Mouse (Mus musculus) neural tube, embryonic 11.5 days (tissue): ENCODE results near the gene Ces1d. TPM values are rescaled to one million over a fixed set of nuclear protein-coding genes. Genes with fewer than 3 reads are reported as not detected.
"Not testable (repeated sequence)": the region's sequence is repeated elsewhere in the genome, so short reads cannot be mapped to it uniquely, and the experiment has no call there.

Experiments
- ATAC-seq: fragments of 200-750 bp; cut with Nextera tagmentation; 2 replicates; pipeline ENCODE4 v1.8.0; 2017; ENCODE audit warnings: moderate number of reproducible peaks, mild to moderate bottlenecking, moderate TSS enrichment, moderate library complexity; ENCODE audit not compliant: insufficient read depth, low FRiP score, low TSS enrichment
- DNase-seq: peaks from one replicate; pipeline ENCODE4 v3.0.0-alpha.2; 2015; ENCODE audit warnings: low spot score
- H3K27ac ChIP-seq: fragments of 300-500 bp; sonication (generic); 2 replicates; pipeline ENCODE4 v1.5.1; 2014; ENCODE audit warnings: low read depth, mild to moderate bottlenecking, low read length
- H3K27me3 ChIP-seq: fragments of 300-500 bp; sonication (generic); 2 replicates; pipeline ENCODE4 v1.6.1; 2014; ENCODE audit warnings: mild to moderate bottlenecking, low read length, mixed read lengths; ENCODE audit not compliant: control insufficient read depth, insufficient read depth
- H3K36me3 ChIP-seq: fragments of 300-500 bp; sonication (generic); 2 replicates; pipeline ENCODE4 v1.6.1; 2014; ENCODE audit warnings: mild to moderate bottlenecking, low read length, moderate library complexity, mixed read lengths; ENCODE audit not compliant: control insufficient read depth, insufficient read depth
- H3K4me1 ChIP-seq: fragments of 300-500 bp; sonication (generic); 2 replicates; pipeline ENCODE4 v1.6.1; 2014; ENCODE audit warnings: low read length, mixed read lengths; ENCODE audit not compliant: control insufficient read depth, insufficient read depth
- H3K4me2 ChIP-seq: fragments of 300-500 bp; sonication (generic); 2 replicates; pipeline ENCODE4 v1.6.1; 2014; ENCODE audit warnings: low read depth, mild to moderate bottlenecking, moderate library complexity
- H3K4me3 ChIP-seq: fragments of 300-500 bp; sonication (generic); 2 replicates; pipeline ENCODE4 v1.5.1; 2014; ENCODE audit warnings: low read depth, low read length
- H3K9ac ChIP-seq: fragments of 300-500 bp; sonication (generic); 2 replicates; pipeline ENCODE4 v1.6.1; 2014; ENCODE audit warnings: mild to moderate bottlenecking, low read length
- H3K9me3 ChIP-seq: fragments of 300-500 bp; sonication (generic); 2 replicates; pipeline ENCODE4 v1.6.1; 2016; ENCODE audit warnings: low read length; ENCODE audit not compliant: control insufficient read depth
- WGBS: fragments of 180-500 bp; shearing (Covaris S2); extraction: QIAGEN DNeasy Blood & Tissue Kit; methylation state at CpG from one replicate; pipeline ENCODE4 v1.1.7; 2014; 5-methylcytosine and 5-hydroxymethylcytosine counted together
- polyA plus RNA-seq: library from polyadenylated mRNA; unstranded; fragments of >200 nt; fragmentation: Nextera tagmentation; extraction: Ambion mirVana; gene quantifications from 2 replicates; pipeline ENCODE4 v1.2.1, GENCODE M21; 2014

Ces1d gene
- 0.31 TPM in 1 of 2 replicates, not detected in the other for polyA plus RNA-seq

GRCm38 (mm10) chr8:93197685-93198525, at the start of gene Ces1d:
TSS of gene Ces1d (minus strand) at chr8:93197838.
- H3K27me3 ChIP-seq: no peaks in the 10 kb centered on the region
- no peak within 1 kb of the TSS for H3K27ac ChIP-seq
- H3K9me3 ChIP-seq: no peaks in the 10 kb centered on the region
- no peak for DNase-seq
- H3K9ac ChIP-seq: no peak within 1 kb of the TSS
- H3K36me3 ChIP-seq: no peaks in the 10 kb centered on the region
- ATAC-seq: no peak
- H3K4me2 ChIP-seq: no peak within 1 kb of the TSS
- 86% methylated on average over 8 of the region's 8 CpGs for WGBS
- H3K4me3 ChIP-seq: no peak within 1 kb of the TSS
- no peaks in the 10 kb centered on the region for H3K4me1 ChIP-seq

- no peaks in the 10 kb centered on the region for H3K9me3 ChIP-seq
- no peak overlapping the region for H3K4me2 ChIP-seq
- H3K4me3 ChIP-seq: no peak overlapping the region
- no peaks in the 10 kb centered on the region for H3K36me3 ChIP-seq
- no peaks in the 10 kb centered on the region for H3K27me3 ChIP-seq
- no peak overlapping the region for H3K27ac ChIP-seq
- ATAC-seq (no peak), DNase-seq (no peak)
- no peak overlapping the region for H3K9ac ChIP-seq
- no peaks in the 10 kb centered on the region for H3K4me1 ChIP-seq
- 89% methylated on average over 2 of the region's 2 CpGs for WGBS
Observed at GRCm38 (mm10) chr8:93246057-93246456, 48.4 kb upstream of the Ces1d start.

- no peaks in the 10 kb centered on the region for H3K9me3 ChIP-seq
- no peak overlapping the region for H3K4me3 ChIP-seq
- no peak overlapping the region for H3K27ac ChIP-seq
- ATAC-seq: no peak
- H3K36me3 ChIP-seq: no peaks in the 10 kb centered on the region
- no peaks in the 10 kb centered on the region for H3K4me1 ChIP-seq
- no peak overlapping the region for H3K9ac ChIP-seq
- DNase-seq: no peak
- no peaks in the 10 kb centered on the region for H3K27me3 ChIP-seq
- no peak overlapping the region for H3K4me2 ChIP-seq
Observed at GRCm38 (mm10) chr8:93239884-93240283, 42.2 kb upstream of the Ces1d start.

GRCm38 (mm10) chr8:93235681-93236080, 38.0 kb upstream of the Ces1d start:
- H3K4me1 ChIP-seq: no peaks in the 10 kb centered on the region
- no peak overlapping the region for H3K4me2 ChIP-seq
- 92% methylated on average over 1 of the region's 1 CpGs for WGBS
- ATAC-seq (no peak), DNase-seq (no peak)
- H3K9ac ChIP-seq: no peak overlapping the region
- no peak overlapping the region for H3K27ac ChIP-seq
- H3K27me3 ChIP-seq: no peaks in the 10 kb centered on the region
- H3K36me3 ChIP-seq: no peaks in the 10 kb centered on the region
- H3K4me3 ChIP-seq: no peak overlapping the region
- no peaks in the 10 kb centered on the region for H3K9me3 ChIP-seq

GRCm38 (mm10) chr8:93234706-93235105, 37.1 kb upstream of the Ces1d start:
- ATAC-seq (no peak), DNase-seq (no peak)
- no peaks in the 10 kb centered on the region for H3K36me3 ChIP-seq
- no peak overlapping the region for H3K4me3 ChIP-seq
- no peaks in the 10 kb centered on the region for H3K4me1 ChIP-seq
- 100% methylated on average over 1 of the region's 1 CpGs for WGBS
- H3K4me2 ChIP-seq: no peak overlapping the region
- no peak overlapping the region for H3K9ac ChIP-seq
- no peaks in the 10 kb centered on the region for H3K9me3 ChIP-seq
- H3K27ac ChIP-seq: no peak overlapping the region
- no peaks in the 10 kb centered on the region for H3K27me3 ChIP-seq

GRCm38 (mm10) chr8:93234068-93234467, 36.4 kb upstream of the Ces1d start:
- Histone ChIP-seq H3K9ac (no peak overlapping the region), H3K9me3 (no peaks in the 10 kb centered on the region), H3K36me3 (no peaks in the 10 kb centered on the region), H3K27ac (no peak overlapping the region), H3K4me3 (no peak overlapping the region), H3K4me2 (no peak overlapping the region), H3K27me3 (no peaks in the 10 kb centered on the region), H3K4me1 (no peaks in the 10 kb centered on the region)
- ATAC-seq (no peak), DNase-seq (no peak)
- WGBS: 92% methylated on average over 6 of the region's 6 CpGs

GRCm38 (mm10) chr8:93229446-93229845, 31.8 kb upstream of the Ces1d start, which contains the start of gene Ces1e:
TSS of gene Ces1e (minus strand) at chr8:93229619.
- no peaks in the 10 kb centered on the region for H3K36me3 ChIP-seq
- no peak within 1 kb of the TSS for H3K9ac ChIP-seq
- no peaks in the 10 kb centered on the region for H3K9me3 ChIP-seq
- no peak within 1 kb of the TSS for H3K4me2 ChIP-seq
- no peak within 1 kb of the TSS for H3K27ac ChIP-seq
- DNase-seq: no peak
- ATAC-seq: no peak
- no peaks in the 10 kb centered on the region for H3K27me3 ChIP-seq
- H3K4me1 ChIP-seq: no peaks in the 10 kb centered on the region
- no peak within 1 kb of the TSS for H3K4me3 ChIP-seq

- no peak overlapping the region for H3K9ac ChIP-seq
- no peaks in the 10 kb centered on the region for H3K4me1 ChIP-seq
- H3K27me3 ChIP-seq: no peaks in the 10 kb centered on the region
- ATAC-seq (no peak), DNase-seq (no peak)
- H3K27ac ChIP-seq: no peak overlapping the region
- H3K4me3 ChIP-seq: no peak overlapping the region
- H3K36me3 ChIP-seq: no peaks in the 10 kb centered on the region
- WGBS: 79% methylated on average over 11 of the region's 11 CpGs
- no peak overlapping the region for H3K4me2 ChIP-seq
- H3K9me3 ChIP-seq: no peaks in the 10 kb centered on the region
Observed at GRCm38 (mm10) chr8:93228673-93229370, 31.2 kb upstream of the Ces1d start.

- WGBS: 93% methylated on average over 1 of the region's 1 CpGs
- not testable (repeated sequence) for H3K4me1 ChIP-seq, H3K9me3 ChIP-seq, H3K4me2 ChIP-seq, ATAC-seq, H3K4me3 ChIP-seq, DNase-seq, H3K27me3 ChIP-seq, H3K36me3 ChIP-seq, H3K9ac ChIP-seq, H3K27ac ChIP-seq
Observed at GRCm38 (mm10) chr8:93226471-93226870, 28.8 kb upstream of the Ces1d start.
